Mouse (Mus musculus) layer of hippocampus, adult 6 months (tissue): ENCODE results near the gene Lpin2. TPM values are rescaled to one million over a fixed set of nuclear protein-coding genes. Genes with fewer than 3 reads are reported as not detected.

Experiments
- long read RNA-seq, 2 experiments: library from polyadenylated mRNA; unstranded; transcript quantifications; one replicate each; pipeline ENCODE4 v2.0.0; 2019 to 2020
- polyA plus RNA-seq: library from polyadenylated mRNA; unstranded; fragments of <200 nt; fragmentation: Nextera tagmentation; gene quantifications from 2 replicates; pipeline ENCODE4 v1.2.3, GENCODE M21; 2021

Gene Lpin2
- 26.4 and 30.1 TPM in 2 replicates for polyA plus RNA-seq
- long read RNA-seq, experiment 1, full-length matches to known transcripts, result 2 of 60 reads
- long read RNA-seq, experiment 1, partial matches to known transcripts, result 37 of 60 reads
- long read RNA-seq, experiment 1, other reads (novel, unspliced or antisense), result 21 of 60 reads
- long read RNA-seq, experiment 2, full-length matches to known transcripts, result 6 of 163 reads
- long read RNA-seq, experiment 2, partial matches to known transcripts, result 46 of 163 reads
- long read RNA-seq, experiment 2, other reads (novel, unspliced or antisense), result 111 of 163 reads

DNA sequence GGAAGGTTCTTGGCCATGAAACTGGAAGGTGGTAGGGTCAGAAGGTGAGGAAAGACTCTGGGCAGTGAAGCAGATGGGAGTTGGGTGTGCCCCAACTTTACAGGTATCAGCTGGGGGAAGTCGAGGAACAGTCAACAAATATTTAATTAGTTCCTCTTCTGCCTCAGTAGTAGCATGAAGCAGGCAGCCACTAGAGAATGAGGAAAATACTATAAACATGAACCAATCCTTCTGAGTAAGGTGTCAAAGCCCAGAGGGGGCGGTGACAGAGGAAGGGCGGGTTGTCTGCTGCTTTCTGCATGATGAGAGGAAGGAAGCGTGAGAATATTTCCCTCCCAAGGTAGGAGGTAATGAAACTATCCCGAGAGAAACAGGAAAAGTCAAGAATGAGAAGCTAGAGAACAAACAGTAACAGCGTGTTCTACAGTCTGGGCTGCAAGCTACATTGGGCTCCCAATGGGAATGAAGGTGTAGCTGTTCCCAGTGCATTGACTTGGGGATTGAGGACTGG is at the start of gene Lpin2:
Gene Lpin2 (plus strand): TSS at position 350 of the 511 bp plus-strand sequence.

Other genes starting within 250 kb of the Lpin2 start
- 0.46 and 0.63 TPM in 2 replicates for gene Myom1, start 179.9 kb upstream of the Lpin2 start, polyA plus RNA-seq
- 71.2 and 88.0 TPM in 2 replicates for gene Myl12a, start 179.7 kb upstream of the Lpin2 start, polyA plus RNA-seq
- 1.2 and 1.3 TPM in 2 replicates for gene Emilin2, start 129.4 kb downstream of the Lpin2 start, polyA plus RNA-seq